Mouse (Mus musculus) neural tube, embryonic 12.5 days (tissue): ENCODE data around the gene Pitpna. TPM values are rescaled to one million over a fixed set of nuclear protein-coding genes. Genes with fewer than 3 reads are reported as not detected.

Source experiments
- ATAC-seq: fragments of 200-750 bp; cut with Nextera tagmentation; 2 replicates; pipeline ENCODE4 v1.8.0; 2017; ENCODE audit warnings: low read depth, mild to moderate bottlenecking, moderate TSS enrichment, moderate library complexity; ENCODE audit not compliant: low FRiP score
- H3K27ac ChIP-seq: fragments of 300-500 bp; sonication (generic); 2 replicates; pipeline ENCODE4 v1.5.1; 2016
- H3K27me3 ChIP-seq: fragments of 300-500 bp; sonication (generic); replicated peaks from 2 replicates; pipeline ENCODE4 v1.6.1; 2016; ENCODE audit warnings: mild to moderate bottlenecking
- H3K36me3 ChIP-seq: fragments of 300-500 bp; sonication (generic); 2 replicates; pipeline ENCODE4 v1.6.1; 2016; ENCODE audit warnings: mild to moderate bottlenecking
- H3K4me1 ChIP-seq: fragments of 300-500 bp; sonication (generic); 2 replicates; pipeline ENCODE4 v1.6.1; 2016
- H3K4me2 ChIP-seq: fragments of 300-500 bp; sonication (generic); replicated peaks from 2 replicates; pipeline ENCODE4 v1.6.1; 2016; ENCODE audit warnings: mild to moderate bottlenecking
- H3K4me3 ChIP-seq: fragments of 300-500 bp; sonication (generic); 2 replicates; pipeline ENCODE4 v1.5.1; 2016
- H3K9ac ChIP-seq: fragments of 300-500 bp; sonication (generic); 2 replicates; pipeline ENCODE4 v1.6.1; 2016; ENCODE audit warnings: mild to moderate bottlenecking
- H3K9me3 ChIP-seq: fragments of 300-500 bp; sonication (generic); 2 replicates; pipeline ENCODE4 v1.6.1; 2016; ENCODE audit warnings: mild to moderate bottlenecking
- WGBS: fragments of 180-500 bp; shearing (Covaris S2); methylation state at CpG from one replicate; pipeline ENCODE4 v1.1.7; 2016; 5-methylcytosine and 5-hydroxymethylcytosine counted together
- polyA plus RNA-seq: library from polyadenylated mRNA; unstranded; fragments of >200 nt; fragmentation: Nextera tagmentation; extraction: Ambion mirVana; gene quantifications from 2 replicates; pipeline ENCODE4 v1.2.1, GENCODE M21; 2016

The Pitpna gene
- polyA plus RNA-seq, 1 experiment from 2014 or later, result 140 TPM

- H3K36me3 ChIP-seq, result peaks cover 59% of the 10 kb centered on the region
Measured at GRCm38 (mm10) chr11:75567346-75568114, 20.4 kb upstream of the Pitpna start.

DNA sequence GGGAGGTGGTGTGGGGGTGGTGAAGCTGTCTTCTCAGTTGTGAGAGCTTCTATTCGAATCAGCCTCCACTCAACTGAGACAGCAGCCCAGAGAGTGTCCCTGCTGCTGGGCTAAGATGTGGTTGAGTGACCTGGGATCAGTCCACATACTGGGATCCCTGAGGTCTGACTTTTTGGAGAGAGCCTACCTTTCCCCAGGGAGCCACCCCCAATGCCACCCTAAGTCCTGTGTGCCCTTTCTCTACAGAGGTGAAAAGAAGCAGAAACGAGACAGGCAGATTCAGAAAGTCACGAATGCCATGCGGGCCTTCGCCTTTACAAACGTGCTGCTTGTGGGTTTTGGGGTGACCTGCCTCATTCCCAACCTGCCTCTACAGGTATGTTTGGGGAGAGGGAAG, 19.8 kb upstream of the Pitpna start:
- no peak overlapping the region for H3K4me3 ChIP-seq
- H3K4me1 ChIP-seq, result peaks cover 11% of the 10 kb centered on the region
- H3K27ac ChIP-seq, result no peak overlapping the region
- no peak overlapping the region for H3K4me2 ChIP-seq
- peaks cover 53% of the 10 kb centered on the region for H3K36me3 ChIP-seq
- ATAC-seq, result no peak
- no peaks in the 10 kb centered on the region for H3K9me3 ChIP-seq
- H3K9ac ChIP-seq, result no peak overlapping the region
- H3K27me3 ChIP-seq, result no peaks in the 10 kb centered on the region; the same call in 1 of the 2 replicates
- 89% methylated on average over 6 of the region's 6 CpGs for WGBS

More at GRCm38 (mm10) chr11:75567346-75568114, 20.4 kb upstream of the Pitpna start:
- H3K27me3 ChIP-seq, result no peaks in the 10 kb centered on the region; the same call in 1 of the 2 replicates
- H3K4me2 ChIP-seq, result no peak overlapping the region
- no peak for ATAC-seq
- peaks cover 6% of the 10 kb centered on the region for H3K4me1 ChIP-seq
- no peak overlapping the region for H3K9ac ChIP-seq
- no peak overlapping the region for H3K27ac ChIP-seq
- H3K4me3 ChIP-seq, result no peak overlapping the region
- 76% methylated on average over 9 of the region's 9 CpGs for WGBS
- H3K9me3 ChIP-seq, result no peaks in the 10 kb centered on the region

DNA sequence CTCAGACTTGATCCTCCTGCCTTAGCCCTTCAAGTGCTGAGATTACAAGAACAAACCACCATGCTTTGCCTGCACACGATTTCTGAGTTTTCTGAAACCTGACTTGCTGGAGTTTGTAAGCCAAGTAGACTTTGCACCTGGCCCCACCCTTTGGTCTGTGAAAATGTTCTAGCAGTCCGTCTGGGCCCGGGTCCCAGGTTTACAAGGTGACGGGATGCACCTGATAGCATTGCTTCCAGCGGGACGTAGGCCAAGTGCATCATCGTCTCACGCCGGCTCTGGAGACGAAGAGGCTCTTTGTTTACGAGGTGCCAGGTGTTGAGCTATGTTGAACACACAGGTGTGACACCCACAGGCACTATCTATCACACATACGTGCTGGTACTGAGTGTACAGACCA, 18.9 kb upstream of the Pitpna start:
- H3K4me2 ChIP-seq, result no peak overlapping the region
- no peak for ATAC-seq
- H3K4me3 ChIP-seq, result no peak overlapping the region
- no peaks in the 10 kb centered on the region for H3K9me3 ChIP-seq
- peaks cover 44% of the 10 kb centered on the region for H3K36me3 ChIP-seq
- 95% methylated on average over 12 of the region's 12 CpGs for WGBS
- H3K4me1 ChIP-seq, result peaks cover 13% of the 10 kb centered on the region
- no peak overlapping the region for H3K9ac ChIP-seq
- no peak overlapping the region for H3K27ac ChIP-seq
- no peaks in the 10 kb centered on the region; the same call in 1 of the 2 replicates for H3K27me3 ChIP-seq

GRCm38 (mm10) chr11:75570375-75571125, 17.3 kb upstream of the Pitpna start:
- Histone ChIP-seq H3K27me3 (no peaks in the 10 kb centered on the region; the same call in 1 of the 2 replicates), H3K36me3 (peaks cover 40% of the 10 kb centered on the region), H3K4me2 (no peak overlapping the region), H3K4me1 (peaks cover 13% of the 10 kb centered on the region), H3K9me3 (no peaks in the 10 kb centered on the region), H3K27ac (no peak overlapping the region), H3K4me3 (no peak overlapping the region), H3K9ac (no peak overlapping the region)
- no peak for ATAC-seq
- WGBS, result 89% methylated on average over 17 of the region's 17 CpGs

GRCm38 (mm10) chr11:75571126-75571990, 16.5 kb upstream of the Pitpna start:
- H3K4me2 ChIP-seq, result no peak overlapping the region
- peaks cover 35% of the 10 kb centered on the region for H3K36me3 ChIP-seq
- no peak for ATAC-seq
- peaks cover 13% of the 10 kb centered on the region for H3K4me1 ChIP-seq
- H3K27me3 ChIP-seq, result no peaks in the 10 kb centered on the region; the same call in 1 of the 2 replicates
- H3K9me3 ChIP-seq, result no peaks in the 10 kb centered on the region
- H3K27ac ChIP-seq, result no peak overlapping the region
- no peak overlapping the region; the same call in 1 of the 2 replicates for H3K9ac ChIP-seq
- WGBS, result 73% methylated on average over 13 of the region's 14 CpGs
- H3K4me3 ChIP-seq, result no peak overlapping the region

GRCm38 (mm10) chr11:75572301-75572791, 15.6 kb upstream of the Pitpna start:
- no peaks in the 10 kb centered on the region for H3K9me3 ChIP-seq
- no peak overlapping the region for H3K9ac ChIP-seq
- H3K4me3 ChIP-seq, result no peak overlapping the region
- no peaks in the 10 kb centered on the region; the same call in 1 of the 2 replicates for H3K27me3 ChIP-seq
- no peak overlapping the region for H3K27ac ChIP-seq
- peak overlapping the region; percentile 8; the same call in 1 of the 2 replicates for H3K4me2 ChIP-seq
- H3K4me1 ChIP-seq, result peaks cover 13% of the 10 kb centered on the region
- ATAC-seq, result no peak
- 12% methylated on average over 10 of the region's 10 CpGs for WGBS
- peaks cover 26% of the 10 kb centered on the region for H3K36me3 ChIP-seq

- no peaks in the 10 kb centered on the region; the same call in 1 of the 2 replicates for H3K27me3 ChIP-seq
- no peaks in the 10 kb centered on the region for H3K9me3 ChIP-seq
- 10% methylated on average over 12 of the region's 12 CpGs for WGBS
- 0 out of 2 replicates have a peak overlapping the region, but pooled peaks have one; percentile 14 for H3K9ac ChIP-seq
- peak overlapping the region; percentile 47; the same call in 1 of the 2 replicates for H3K27ac ChIP-seq
- H3K4me2 ChIP-seq, result peak overlapping the region; percentile 8
- H3K36me3 ChIP-seq, result peaks cover 24% of the 10 kb centered on the region
- ATAC-seq, result peak; percentile 86
- peaks cover 13% of the 10 kb centered on the region for H3K4me1 ChIP-seq
- H3K4me3 ChIP-seq, result no peak overlapping the region
Measured at GRCm38 (mm10) chr11:75572854-75573650, 14.8 kb upstream of the Pitpna start.

- Histone ChIP-seq H3K27me3 (no peaks in the 10 kb centered on the region; the same call in 1 of the 2 replicates), H3K4me3 (no peak overlapping the region), H3K9ac (no peak overlapping the region), H3K27ac (no peak overlapping the region), H3K36me3 (peaks cover 9% of the 10 kb centered on the region), H3K9me3 (no peaks in the 10 kb centered on the region), H3K4me2 (no peak overlapping the region), H3K4me1 (peaks cover 21% of the 10 kb centered on the region)
- no peak for ATAC-seq
- 85% methylated on average over 5 of the region's 5 CpGs for WGBS
Measured at GRCm38 (mm10) chr11:75574378-75575123, 13.3 kb upstream of the Pitpna start.

DNA sequence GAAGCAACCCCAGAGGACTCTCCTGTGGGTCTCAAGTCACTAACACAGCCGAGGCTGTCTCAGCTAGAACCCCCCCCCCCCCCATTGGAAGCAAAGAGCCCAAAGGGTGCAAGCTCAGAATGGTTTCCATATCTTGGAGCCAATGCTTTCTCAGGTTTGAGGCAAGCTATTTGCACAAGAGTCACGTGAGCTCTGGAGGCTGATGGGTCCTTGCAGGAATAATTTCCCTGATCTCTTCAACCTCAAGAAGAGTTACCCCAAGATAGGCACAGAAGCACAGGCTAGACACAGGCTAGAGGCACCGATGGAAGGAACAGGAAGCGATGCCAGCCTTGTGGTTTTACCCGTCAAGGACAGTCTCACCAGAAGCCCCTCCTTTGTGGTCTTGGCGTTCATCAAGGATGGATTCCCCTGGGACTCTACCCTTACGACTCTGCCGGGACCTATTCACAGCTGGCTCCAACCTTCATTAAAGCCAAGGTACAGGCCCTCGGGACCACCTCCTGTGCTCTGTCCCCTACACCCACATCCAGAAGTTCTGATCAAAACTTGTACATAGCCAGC, 12.3 kb upstream of the Pitpna start:
- Histone ChIP-seq H3K27ac (no peak overlapping the region), H3K9me3 (no peaks in the 10 kb centered on the region), H3K9ac (no peak overlapping the region), H3K36me3 (peaks cover 2% of the 10 kb centered on the region), H3K4me3 (no peak overlapping the region), H3K4me1 (peaks cover 21% of the 10 kb centered on the region), H3K4me2 (no peak overlapping the region), H3K27me3 (no peaks in the 10 kb centered on the region; the same call in 1 of the 2 replicates)
- ATAC-seq, result no peak
- 78% methylated on average over 9 of the region's 9 CpGs for WGBS

DNA sequence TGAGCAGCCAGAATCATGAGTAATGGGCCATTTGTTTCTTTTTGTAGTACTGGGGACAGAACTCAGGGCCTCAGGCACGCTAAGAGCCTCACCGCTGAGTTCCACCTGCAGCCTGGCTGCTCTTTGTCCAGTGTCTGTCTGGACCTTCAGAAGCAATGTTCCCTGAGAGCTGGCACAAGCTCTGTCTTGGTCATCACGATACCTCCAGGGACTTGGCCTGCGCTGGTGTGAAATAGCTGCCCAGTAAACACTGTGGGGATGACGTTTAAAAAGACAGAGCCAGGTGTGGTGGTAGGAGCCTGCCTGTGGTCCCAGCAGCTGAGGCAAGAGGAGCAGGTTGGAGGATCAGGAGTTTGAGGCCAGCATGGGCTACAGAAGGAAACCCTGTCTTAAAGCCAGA, 9.3 kb upstream of the Pitpna start:
- no peak overlapping the region for H3K9ac ChIP-seq
- H3K4me3 ChIP-seq, result no peak overlapping the region
- WGBS, result 80% methylated on average over 5 of the region's 5 CpGs
- ATAC-seq, result no peak
- H3K27me3 ChIP-seq, result no peaks in the 10 kb centered on the region
- no peak overlapping the region for H3K27ac ChIP-seq
- H3K4me1 ChIP-seq, result 0 out of 2 replicates have a peak, but pooled peaks cover 8% of the 10 kb centered on the region
- H3K36me3 ChIP-seq, result no peaks in the 10 kb centered on the region
- no peak overlapping the region for H3K4me2 ChIP-seq
- H3K9me3 ChIP-seq, result no peaks in the 10 kb centered on the region
